In the genomic region with DNA sequence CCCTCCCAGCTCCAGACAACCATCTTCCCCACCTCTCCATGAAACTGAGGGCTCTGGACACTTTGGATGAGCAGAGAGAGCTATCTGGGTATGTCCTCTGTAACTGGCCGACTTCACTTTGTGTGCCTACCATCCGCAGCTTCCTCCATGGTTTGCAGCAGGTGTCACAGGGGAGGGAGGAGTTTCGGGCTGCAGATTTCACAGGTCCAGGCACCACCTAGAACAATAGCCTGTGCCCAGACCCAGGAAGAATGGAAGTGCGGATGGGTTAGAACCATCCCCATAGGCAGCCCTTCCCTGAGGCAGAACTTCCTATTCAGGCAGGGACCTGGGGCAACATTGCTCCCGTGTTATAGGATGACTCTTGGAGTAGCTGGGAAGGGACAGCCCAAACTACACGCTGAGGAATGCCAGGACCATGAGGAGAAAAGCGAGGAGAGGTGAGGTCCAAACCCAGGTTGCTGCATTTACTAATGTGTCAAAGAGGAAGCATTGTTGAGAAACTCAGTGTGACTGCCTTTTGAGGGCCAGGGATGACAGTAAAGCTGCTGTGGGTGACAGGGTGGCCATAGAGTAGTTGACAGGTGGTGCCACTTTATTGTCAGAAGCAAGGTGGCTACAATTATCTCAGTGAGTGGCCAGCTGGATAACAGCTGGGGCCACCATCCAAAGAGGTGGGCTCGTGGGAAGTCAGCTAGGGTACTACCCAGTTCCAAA, we compare ENCODE assay signal across 17 mouse cellular contexts. TPM values are rescaled to one million over a fixed set of nuclear protein-coding genes. Genes with fewer than 3 reads are reported as not detected.
DNase-seq lines count a peak whose midpoint lies in the region; ATAC-seq and TF ChIP-seq lines count a peak whose summit lies in the region.
"Had no signal": no experiment of that assay in that cellular context is flagged by ENCODE, and none has a peak within 500 bp of the region (broad histone marks: within the 10 kb centered on the region; RNA-seq: fewer than 3 reads in every experiment).

No protein-coding gene starts in this region.

- no peak overlapping the region for H3K4me3 ChIP-seq in cerebellum, adult 2 months (replicated peaks; ENCODE audit: insufficient read depth, low read depth, low read length)
- no peak overlapping the region for H3K4me3 ChIP-seq in spleen, adult 2 months (ENCODE audit: extremely low read depth, insufficient read depth, insufficient read length)
- no peak overlapping the region for H3K4me3 ChIP-seq in liver, embryonic 15.5 days (replicated peaks)
- no peak overlapping the region for H3K4me3 ChIP-seq in forebrain, embryonic 12.5 days (replicated peaks)
- H3K4me3 ChIP-seq: embryonic facial prominence, embryonic 13.5 days had no signal

- peak overlapping the region; percentile 91; the same call in 1 of the 2 replicates for H3K27ac ChIP-seq in cerebellum, adult 2 months (ENCODE audit: insufficient read depth, low read length)
- 0 out of 2 replicates have a peak overlapping the region, but pooled peaks have one; percentile 13 for H3K27ac ChIP-seq in spleen, adult 2 months (ENCODE audit: insufficient read depth, low read length)
- H3K27ac ChIP-seq in liver, embryonic 15.5 days (replicated peaks) = peak overlapping the region; percentile 80
- no peak overlapping the region for H3K27ac ChIP-seq in forebrain, embryonic 12.5 days
- H3K27ac ChIP-seq: embryonic facial prominence, embryonic 13.5 days had no signal

- no peak for TF ChIP-seq POLR2A in cerebellum, adult 2 months (IDR thresholded peaks at IDR 0.05; ENCODE audit: borderline replicate concordance, insufficient read depth, low read length)
- TF ChIP-seq POLR2A in spleen, adult 2 months (IDR thresholded peaks at IDR 0.05; ENCODE audit: low read depth, low read length) = no peak

- TF ChIP-seq CTCF in cerebellum, adult 2 months (IDR thresholded peaks at IDR 0.05; ENCODE audit: borderline replicate concordance, insufficient read depth, low read depth, low read length) = no peak
- TF ChIP-seq CTCF in spleen, adult 2 months (IDR thresholded peaks at IDR 0.05; ENCODE audit: extremely low read depth, insufficient read depth, insufficient read length, insufficient replicate concordance) = no peak

- WGBS in cerebellum, adult 2 months = 76% methylated on average over 8 of the region's 8 CpGs
- WGBS in spleen, adult 2 months = 74% methylated on average over 8 of the region's 8 CpGs
- 71% methylated on average over 8 of the region's 8 CpGs for WGBS in liver, embryonic 15.5 days (ENCODE audit: insufficient replicate concordance)
- WGBS in forebrain, embryonic 12.5 days = 78% methylated on average over 8 of the region's 8 CpGs

- H3K27me3 ChIP-seq in cerebellum, adult 2 months (ENCODE audit: control insufficient read depth, insufficient read depth, low read length) = no peaks in the 10 kb centered on the region
- no peaks in the 10 kb centered on the region for H3K27me3 ChIP-seq in spleen, adult 2 months (ENCODE audit: control insufficient read depth, insufficient read depth, low read length)
- H3K27me3 ChIP-seq in liver, embryonic 15.5 days = no peaks in the 10 kb centered on the region
- H3K27me3 ChIP-seq in forebrain, embryonic 12.5 days = no peaks in the 10 kb centered on the region
- H3K27me3 ChIP-seq: embryonic facial prominence, embryonic 13.5 days had no signal

- peak overlapping the region; percentile 30; the same call in 1 of the 2 replicates for H3K9ac ChIP-seq in liver, embryonic 15.5 days
- H3K9ac ChIP-seq in forebrain, embryonic 12.5 days = no peak overlapping the region
- H3K9ac ChIP-seq: embryonic facial prominence, embryonic 13.5 days had no signal

- H3K36me3 ChIP-seq in spleen, adult 2 months (ENCODE audit: control insufficient read depth, insufficient read depth, low read length) = no peaks in the 10 kb centered on the region
- no peaks in the 10 kb centered on the region for H3K36me3 ChIP-seq in liver, embryonic 15.5 days (replicated peaks)
- no peaks in the 10 kb centered on the region for H3K36me3 ChIP-seq in forebrain, embryonic 12.5 days (replicated peaks)
- H3K36me3 ChIP-seq: embryonic facial prominence, embryonic 13.5 days had no signal

- ATAC-seq in liver, embryonic 15.5 days (ENCODE audit: insufficient read depth) = no peak
- ATAC-seq in forebrain, embryonic 12.5 days (ENCODE audit: low FRiP score) = no peak
- ATAC-seq: CD4-positive, CD25-positive, alpha-beta regulatory T cell, adult 4 months; hindbrain, embryonic 16.5 days; midbrain, embryonic 16.5 days had no signal

- H3K9me3 ChIP-seq in liver, embryonic 15.5 days (replicated peaks) = no peaks in the 10 kb centered on the region
- H3K9me3 ChIP-seq in forebrain, embryonic 12.5 days = no peaks in the 10 kb centered on the region
- H3K9me3 ChIP-seq: embryonic facial prominence, embryonic 13.5 days had no signal

- no peak for DNase-seq in cerebellum, adult 2 months
- no peak for DNase-seq in cerebellum, adult 8-10 months
- DNase-seq in spleen, adult 2 months (ENCODE audit: low read depth in 1 of 2, low spot score in 2 of 2) = no peak
- DNase-seq in spleen, adult 18-20 months = no peak
- peak; percentile 65 for DNase-seq in thymus, postnatal 25 days
- DNase-seq in right cerebral cortex, adult 18-20 months = no peak
- DNase-seq: gastrocnemius, postnatal 10 days; kidney, adult 11 months; kidney, postnatal 14 days; layer of hippocampus, adult 9-11 months; right cerebral cortex, postnatal 25 days had no signal

- H3K4me1 ChIP-seq in cerebellum, adult 2 months (ENCODE audit: control insufficient read depth, insufficient read depth, low read length) = peaks cover 42% of the 10 kb centered on the region
- peaks cover 43% of the 10 kb centered on the region for H3K4me1 ChIP-seq in spleen, adult 2 months (ENCODE audit: control insufficient read depth, insufficient read depth, insufficient read length)
- H3K4me1 ChIP-seq in liver, embryonic 15.5 days (replicated peaks) = peaks cover 95% of the 10 kb centered on the region
- H3K4me1 ChIP-seq in forebrain, embryonic 12.5 days = peaks cover 17% of the 10 kb centered on the region

- 0 out of 2 replicates have a peak overlapping the region, but pooled peaks have one; percentile 40 for H3K4me2 ChIP-seq in liver, embryonic 15.5 days
- H3K4me2 ChIP-seq in forebrain, embryonic 12.5 days = no peak overlapping the region
- H3K4me2 ChIP-seq: embryonic facial prominence, embryonic 13.5 days had no signal

RNA-seq across cellular contexts. Expression of a gene that starts 51.8 kb away (rescaled TPM):
- 60.8 and 68.9 TPM in 2 replicates for polyA plus RNA-seq in cerebellum, adult 2 months (2012; rRNA removed)
- polyA plus RNA-seq in spleen, adult 2 months (2012; rRNA removed) = 72.0 and 89.0 TPM in 2 replicates
- polyA plus RNA-seq in liver, embryonic 15.5 days (2015; fragmentation: Nextera tagmentation; extraction: Ambion mirVana) = 15.3 and 15.6 TPM in 2 replicates
- 21.9 and 26.1 TPM in 2 replicates for polyA plus RNA-seq in forebrain, embryonic 12.5 days (2016; fragmentation: Nextera tagmentation; extraction: Ambion mirVana)
